Mouse (Mus musculus) gastrocnemius, postnatal 4 days (tissue): ENCODE results near the gene Fgfr4. TPM values are rescaled to one million over a fixed set of nuclear protein-coding genes. Genes with fewer than 3 reads are reported as not detected.

Experiments
- DNase-seq, 2 experiments: peaks; one replicate each; pipeline ENCODE4 v3.0.0; 2021 to 2022; ENCODE audit warnings: low spot score in 2 of 2, mixed read lengths in 2 of 2
- long read RNA-seq, 2 experiments: library from polyadenylated mRNA; stranded (forward); transcript quantifications; one replicate each; pipeline ENCODE4 v2.0.0; 2021
- total RNA-seq, 2 experiments: library from RNA; stranded (reverse); gene quantifications; 2 replicates each; pipeline ENCODE4 v1.2.3; 2021

The Fgfr4 gene
- total RNA-seq, result 10 to 100 TPM; 46.1 to 46.6 TPM
- long read RNA-seq, experiment 1, transcript Fgfr4-201 (18 exons, 3,324 nt), result major isoform, 16 of 37 reads
- long read RNA-seq, experiment 1, partial matches to known transcripts, result 9 of 37 reads
- long read RNA-seq, experiment 1, other reads (novel, unspliced or antisense), result 12 of 37 reads
- long read RNA-seq, experiment 2, transcript Fgfr4-201 (18 exons, 3,324 nt), result major isoform, 23 of 69 reads
- long read RNA-seq, experiment 2, partial matches to known transcripts, result 27 of 69 reads
- long read RNA-seq, experiment 2, other reads (novel, unspliced or antisense), result 19 of 69 reads

DNA sequence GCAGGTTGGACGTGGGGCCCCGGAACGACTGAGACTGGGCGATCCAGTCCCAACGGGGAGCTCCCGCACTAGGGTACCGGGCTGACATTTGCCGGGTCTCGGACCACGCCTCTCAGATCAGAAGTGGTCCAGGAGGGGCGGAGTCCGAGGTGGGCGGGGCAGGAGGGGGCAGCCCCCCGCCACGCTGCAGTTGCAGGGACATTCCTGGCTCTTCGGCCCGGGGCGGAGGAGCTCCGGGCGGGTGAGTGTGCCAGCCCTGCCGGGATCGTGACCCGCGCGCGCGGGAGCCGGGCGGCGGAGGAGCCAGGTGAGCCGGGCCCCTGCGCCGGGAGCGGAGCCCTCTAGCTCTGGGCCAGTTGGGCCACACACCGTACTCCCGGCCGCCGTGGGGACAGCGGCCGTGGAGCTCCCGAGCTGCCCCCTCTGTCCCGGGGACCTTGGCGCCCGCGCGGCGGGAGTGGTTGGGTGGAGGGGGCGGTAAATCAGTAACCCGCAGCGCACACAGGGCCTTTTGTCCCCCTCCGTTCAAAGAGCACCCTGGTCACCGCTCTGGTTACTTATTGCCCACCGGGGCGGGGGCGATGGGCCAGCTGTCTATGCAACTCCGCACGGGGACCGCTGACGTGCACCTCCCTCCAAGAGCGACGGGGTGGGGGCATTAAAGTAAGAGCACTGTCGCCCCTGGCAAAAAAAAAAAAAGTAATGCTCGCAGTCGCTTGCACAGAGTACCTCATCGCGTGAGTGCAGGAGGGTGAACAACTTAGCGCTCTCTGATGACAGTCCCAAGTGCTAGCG lies at the start of gene Fgfr4:
Gene Fgfr4, plus strand, starts transcription at position 20 of the 795 bp plus-strand sequence.
- DNase-seq, result peak in 1 of 2 experiments; percentile 66

DNA sequence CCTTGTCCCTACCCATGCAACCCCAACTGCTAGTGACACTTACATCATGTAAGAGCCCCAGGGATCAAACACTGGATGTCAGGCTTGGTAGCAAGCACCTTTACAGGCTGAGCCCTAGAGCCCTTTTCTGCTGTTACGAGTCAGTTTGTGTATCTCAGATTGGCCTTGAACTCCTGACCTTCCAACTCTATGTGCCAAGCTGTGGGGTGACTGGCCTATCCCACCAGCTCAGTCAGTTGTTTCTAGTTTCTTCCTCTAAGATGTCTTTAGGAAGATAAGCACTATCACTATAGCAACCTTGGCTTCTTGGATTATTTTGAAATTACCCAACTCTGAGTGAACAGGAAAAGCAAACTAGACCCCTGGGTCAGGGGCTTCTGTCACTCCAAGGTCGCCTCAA lies 49.1 kb upstream of the Fgfr4 start:
- no peak for DNase-seq

DNA sequence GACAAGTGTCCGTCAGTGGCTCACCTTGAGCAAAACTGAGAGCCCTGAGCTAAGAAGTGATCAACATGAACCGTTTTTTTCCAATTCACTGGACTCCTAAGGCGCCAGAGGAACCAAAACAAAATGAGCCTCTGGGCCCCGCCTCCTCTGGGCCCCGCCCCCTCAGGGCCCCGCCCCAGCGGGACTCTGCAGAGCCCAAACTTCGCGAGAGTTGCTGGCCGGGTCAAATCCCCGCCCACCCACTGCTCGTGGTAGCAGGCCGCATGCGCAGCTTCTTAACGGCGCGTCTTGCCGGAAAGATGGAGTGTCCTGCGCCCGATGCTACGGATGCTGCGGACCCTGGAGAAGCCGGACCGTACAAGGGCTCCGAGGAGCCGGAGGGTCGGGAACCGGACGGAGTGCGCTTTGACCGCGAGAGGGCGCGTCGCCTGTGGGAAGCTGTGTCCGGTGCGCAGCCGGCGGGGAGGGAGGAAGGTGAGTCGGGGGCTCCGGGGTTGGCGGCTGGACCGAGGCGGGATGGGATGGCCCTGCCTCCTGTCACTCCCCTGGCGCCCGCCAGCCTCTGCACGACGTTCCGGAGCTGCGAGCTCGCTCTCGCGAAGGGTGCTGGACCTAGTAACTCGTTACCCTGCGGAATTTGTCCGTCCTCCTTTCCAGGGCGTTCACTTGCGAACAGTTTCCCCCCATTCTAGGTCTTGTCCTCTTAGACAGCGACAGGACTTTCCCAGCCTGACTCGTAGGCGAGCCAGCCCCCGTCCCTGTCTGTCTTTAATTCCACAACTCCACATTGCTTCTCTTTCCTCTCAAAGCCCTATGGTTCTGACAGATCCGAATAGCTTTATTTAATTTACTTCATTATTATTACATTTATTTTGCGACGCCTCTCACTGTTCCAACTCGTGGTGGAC lies 47.1 kb upstream of the Fgfr4 start, which contains the start of gene Zfp346:
Gene Zfp346, plus strand, starts transcription at position 267 of the 908 bp plus-strand sequence.
- peak; percentile 96 to 98 for DNase-seq

DNA sequence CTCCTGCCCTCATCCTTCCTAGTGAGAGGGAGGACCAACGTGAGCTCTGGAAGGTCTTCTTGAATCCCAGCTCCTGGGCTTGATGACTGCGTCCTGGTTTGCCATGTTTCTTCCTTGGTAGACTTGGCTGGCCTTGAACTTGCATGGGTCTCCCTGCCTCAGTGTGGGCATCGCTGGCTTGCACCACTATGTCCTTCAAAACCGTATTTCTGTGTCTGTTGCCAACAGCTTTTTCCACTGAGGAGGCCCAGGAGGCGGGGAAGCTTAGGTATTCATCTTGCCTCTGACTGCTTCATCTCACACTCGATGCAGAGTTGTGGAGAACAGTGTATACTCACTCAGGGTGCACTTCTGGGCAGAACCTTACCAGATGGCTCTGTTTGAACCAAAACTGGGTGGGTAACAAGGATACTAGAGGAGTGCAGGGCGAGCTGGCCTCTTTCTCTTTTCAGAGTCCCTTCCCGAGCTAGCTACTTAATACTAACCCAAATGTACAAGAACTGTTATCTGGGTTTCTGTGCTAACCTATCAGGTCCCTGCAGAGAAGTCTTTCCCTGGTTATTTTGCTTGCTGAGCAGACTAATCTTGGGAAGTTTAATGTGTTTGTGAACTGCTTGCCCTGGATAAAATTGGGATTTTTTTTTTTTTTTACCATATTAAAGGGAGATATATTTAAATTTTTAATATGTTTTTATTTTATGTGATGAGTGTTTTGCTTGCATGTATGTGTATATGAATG lies 46.3 kb upstream of the Fgfr4 start:
- peak in 1 of 2 experiments; percentile 11 for DNase-seq

DNA sequence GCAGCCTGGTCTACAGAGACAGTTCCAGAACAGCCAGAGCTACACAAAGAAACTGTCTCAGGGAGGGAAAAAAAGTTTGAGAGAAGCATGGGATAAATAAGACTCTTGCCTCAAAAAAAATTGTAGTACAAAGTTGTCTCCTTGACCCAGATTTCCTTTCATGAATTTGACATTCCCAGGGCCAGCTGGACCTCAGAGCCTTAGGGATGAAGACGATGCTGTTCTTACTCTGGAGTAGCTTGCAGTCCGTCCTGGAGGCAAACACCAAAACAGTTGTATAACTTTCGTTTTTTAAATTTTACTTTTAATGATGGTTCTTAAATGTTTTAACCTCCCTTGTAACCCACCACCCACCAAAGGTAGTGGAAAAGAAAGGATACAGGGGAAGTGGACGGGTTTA lies 45.3 kb upstream of the Fgfr4 start:
- no peak for DNase-seq

DNA sequence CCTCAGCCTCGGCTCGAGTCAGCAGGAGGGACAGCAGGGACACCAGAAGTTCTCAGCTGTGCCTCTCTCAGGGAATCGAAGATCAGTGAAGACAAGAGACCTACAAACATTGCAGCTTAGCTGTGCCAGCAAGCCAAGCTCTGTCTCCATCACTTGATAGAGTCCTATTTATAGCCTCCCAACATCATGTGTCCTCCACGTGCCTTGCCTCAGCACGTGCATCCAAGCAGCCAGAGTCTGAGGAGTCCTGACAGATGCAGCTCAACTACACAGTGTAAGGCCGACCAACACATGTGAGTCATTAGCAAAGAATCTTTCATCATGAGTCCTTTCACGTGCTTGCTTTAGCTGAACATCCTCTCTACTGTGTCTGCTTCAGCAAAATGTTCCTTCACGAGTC lies 44.7 kb upstream of the Fgfr4 start:
- no peak for DNase-seq

DNA sequence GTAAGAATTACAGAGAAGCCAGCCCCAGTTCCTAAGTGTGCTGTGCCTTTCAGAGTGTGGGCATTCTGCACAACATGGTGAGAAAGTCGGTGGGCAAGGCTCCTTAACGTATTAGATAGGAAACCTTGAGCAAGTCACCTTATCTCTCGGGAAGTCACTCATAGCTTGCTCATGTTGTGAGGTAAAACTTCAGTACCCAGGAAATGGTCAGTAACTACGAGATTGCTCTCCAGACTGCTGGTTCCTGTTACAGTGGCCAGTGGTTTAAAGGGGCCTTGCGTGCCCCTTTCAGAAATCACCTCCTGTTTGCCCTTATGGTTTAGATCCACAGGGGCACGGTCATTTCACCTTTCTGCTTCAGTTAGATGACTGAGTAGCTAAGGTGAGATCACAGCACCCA lies 38.1 kb upstream of the Fgfr4 start:
- no peak for DNase-seq

DNA sequence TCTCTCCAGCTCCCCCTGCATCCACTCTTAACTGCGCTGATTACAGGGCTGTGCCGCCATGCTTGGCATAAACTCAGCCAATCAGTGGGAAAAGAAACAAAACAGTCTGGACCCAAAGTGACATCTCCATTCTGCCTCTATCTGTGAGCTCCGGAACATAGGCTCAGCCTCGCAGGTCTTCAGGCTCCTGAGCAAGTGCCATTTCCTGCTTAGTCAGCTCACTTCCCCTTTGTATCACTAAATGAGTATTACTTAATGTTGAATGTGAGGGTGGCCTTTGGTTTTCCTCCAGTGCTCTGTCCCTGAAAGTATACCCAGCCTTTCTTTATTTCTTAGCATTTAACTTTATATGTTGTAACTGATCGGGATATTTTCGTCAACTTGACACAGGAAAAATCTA lies 27.5 kb upstream of the Fgfr4 start:
- DNase-seq, result no peak

DNA sequence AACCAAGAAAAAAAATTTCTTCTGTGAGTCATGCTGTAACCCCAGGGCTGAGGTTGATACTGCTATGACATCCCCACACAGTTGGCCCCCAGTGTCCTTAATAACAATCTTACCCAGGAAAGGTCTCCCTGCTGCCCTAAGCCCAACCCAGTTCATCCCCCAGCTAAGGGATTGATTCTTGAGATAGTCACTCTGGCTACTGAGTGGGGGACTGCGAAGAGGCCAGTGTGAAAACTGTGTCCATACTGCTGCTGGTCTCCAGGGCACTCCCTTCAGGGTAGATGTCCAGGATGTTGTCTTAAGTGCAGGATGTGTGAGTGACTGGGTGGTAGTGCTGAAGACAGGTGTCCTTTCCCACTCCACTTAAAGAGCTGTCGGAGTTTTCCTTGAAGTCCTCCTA lies 19.0 kb upstream of the Fgfr4 start, which contains the start of gene Gm17617:
Gene Gm17617, minus strand, starts transcription at position 101 of the 400 bp plus-strand sequence.
- DNase-seq, result no peak

DNA sequence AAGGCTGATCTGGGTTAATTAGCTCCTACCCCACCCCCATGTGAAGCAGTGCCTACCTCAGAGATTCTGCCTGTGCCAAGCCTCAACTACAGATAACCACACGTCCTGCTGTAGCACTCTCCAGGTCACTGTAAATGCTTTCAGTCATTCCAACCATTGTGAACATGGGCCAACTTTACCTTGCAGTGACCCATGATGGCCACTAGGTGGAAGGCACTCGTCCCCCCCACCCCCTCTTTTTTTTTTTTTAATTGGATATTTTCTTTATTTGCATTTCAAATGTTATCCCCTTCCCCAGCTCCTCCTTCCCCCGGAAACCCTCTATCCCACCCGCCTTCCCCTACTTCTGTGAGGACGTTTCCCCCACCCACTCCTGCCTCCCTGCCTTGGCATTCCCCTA lies 17.1 kb upstream of the Fgfr4 start:
- DNase-seq, result no peak

DNA sequence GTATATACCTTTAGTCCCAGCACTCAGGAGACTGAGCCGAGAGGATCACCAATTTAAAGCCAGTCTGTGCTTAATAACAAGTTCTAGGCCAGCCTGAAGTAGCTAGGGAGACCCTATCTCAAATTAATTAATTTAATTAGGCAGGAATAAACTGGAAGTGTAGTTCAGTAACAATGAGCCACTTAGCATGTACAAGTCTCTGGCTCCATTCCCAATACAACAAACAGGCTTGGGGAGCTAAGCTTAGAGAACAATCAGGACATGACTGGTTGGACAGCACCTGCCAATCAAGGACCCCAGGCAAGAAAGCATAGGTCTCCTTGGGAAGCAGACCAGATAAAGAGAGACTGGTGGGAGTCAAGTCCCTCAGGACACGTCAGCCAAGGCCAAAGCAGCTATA lies 12.2 kb upstream of the Fgfr4 start:
- no peak for DNase-seq

DNA sequence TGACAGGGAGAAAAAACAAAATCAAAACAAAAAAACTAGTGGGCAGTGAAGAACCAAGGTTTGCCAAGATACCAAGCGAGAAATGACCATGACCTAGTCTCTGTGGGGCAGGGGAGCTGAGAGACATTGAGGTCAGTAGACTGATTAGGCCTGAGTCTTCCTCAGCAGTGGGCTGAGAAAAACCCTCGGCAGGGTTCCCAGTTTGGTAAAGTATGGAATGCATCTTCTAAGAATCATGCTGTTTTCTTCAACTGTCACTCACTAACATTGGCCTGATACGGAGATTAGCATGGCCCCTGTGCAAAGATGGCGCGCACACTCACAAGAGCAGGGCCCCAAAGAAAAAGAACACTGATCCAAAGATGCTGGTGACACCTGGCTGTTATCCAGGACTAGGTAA lies 1.5 kb downstream of the Fgfr4 start:
- DNase-seq, result no peak

DNA sequence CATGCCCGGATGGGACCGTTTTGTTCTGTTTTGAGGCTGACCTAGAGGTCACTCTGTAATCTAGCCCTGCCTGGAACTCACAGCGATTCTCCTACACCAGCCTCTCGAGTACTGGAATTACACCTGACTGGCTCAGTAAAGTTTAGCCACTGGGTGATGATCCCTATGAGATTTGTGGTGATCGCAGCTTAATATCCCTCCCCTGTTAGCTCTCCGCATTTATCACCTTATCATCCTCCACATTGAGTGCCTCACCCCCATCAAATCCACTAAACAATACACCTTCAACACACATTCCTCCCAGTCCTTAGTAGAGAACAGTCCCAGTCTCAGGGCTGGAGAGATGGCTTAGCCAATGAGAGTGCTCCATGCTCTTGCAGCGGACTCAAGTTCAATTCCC lies 9.9 kb downstream of the Fgfr4 start:
- DNase-seq, result no peak

DNA sequence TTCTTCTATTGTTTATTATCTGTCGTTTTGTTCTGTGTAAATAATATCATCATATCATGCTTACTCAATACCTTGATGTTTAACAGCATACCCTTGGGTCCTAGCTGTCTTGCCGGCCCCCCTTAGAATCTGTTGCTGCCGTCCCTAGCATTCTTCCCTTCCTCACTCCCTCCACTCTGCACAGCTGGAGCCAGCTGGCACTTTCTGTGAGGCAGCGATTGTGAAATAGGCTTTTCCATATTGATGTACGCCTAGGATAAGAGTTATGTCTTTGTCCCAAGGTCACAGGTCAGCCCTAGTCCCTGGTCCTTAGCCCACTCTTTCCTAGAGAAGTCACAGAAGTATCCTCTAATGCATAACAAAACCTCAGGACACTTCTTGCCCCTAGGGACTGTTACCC lies 11.1 kb downstream of the Fgfr4 start:
- no peak for DNase-seq

DNA sequence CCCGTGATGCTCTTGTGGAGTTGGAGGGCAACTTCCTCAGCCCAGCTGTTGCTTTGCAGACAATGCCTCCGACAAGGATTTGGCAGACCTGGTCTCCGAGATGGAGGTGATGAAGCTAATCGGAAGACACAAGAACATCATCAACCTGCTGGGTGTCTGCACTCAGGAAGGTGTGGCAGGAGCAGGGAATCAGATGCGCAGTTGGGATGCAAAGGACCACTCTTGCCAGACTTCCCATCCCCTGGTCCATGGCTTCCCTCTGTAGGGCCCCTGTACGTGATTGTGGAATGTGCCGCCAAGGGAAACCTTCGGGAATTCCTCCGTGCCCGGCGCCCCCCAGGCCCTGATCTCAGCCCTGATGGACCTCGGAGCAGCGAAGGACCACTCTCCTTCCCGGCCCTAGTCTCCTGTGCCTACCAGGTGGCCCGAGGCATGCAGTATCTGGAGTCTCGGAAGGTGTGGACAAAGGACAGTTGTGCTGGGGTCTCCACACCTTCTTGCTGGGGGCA lies 13.4 kb downstream of the Fgfr4 start:
- no peak for DNase-seq

DNA sequence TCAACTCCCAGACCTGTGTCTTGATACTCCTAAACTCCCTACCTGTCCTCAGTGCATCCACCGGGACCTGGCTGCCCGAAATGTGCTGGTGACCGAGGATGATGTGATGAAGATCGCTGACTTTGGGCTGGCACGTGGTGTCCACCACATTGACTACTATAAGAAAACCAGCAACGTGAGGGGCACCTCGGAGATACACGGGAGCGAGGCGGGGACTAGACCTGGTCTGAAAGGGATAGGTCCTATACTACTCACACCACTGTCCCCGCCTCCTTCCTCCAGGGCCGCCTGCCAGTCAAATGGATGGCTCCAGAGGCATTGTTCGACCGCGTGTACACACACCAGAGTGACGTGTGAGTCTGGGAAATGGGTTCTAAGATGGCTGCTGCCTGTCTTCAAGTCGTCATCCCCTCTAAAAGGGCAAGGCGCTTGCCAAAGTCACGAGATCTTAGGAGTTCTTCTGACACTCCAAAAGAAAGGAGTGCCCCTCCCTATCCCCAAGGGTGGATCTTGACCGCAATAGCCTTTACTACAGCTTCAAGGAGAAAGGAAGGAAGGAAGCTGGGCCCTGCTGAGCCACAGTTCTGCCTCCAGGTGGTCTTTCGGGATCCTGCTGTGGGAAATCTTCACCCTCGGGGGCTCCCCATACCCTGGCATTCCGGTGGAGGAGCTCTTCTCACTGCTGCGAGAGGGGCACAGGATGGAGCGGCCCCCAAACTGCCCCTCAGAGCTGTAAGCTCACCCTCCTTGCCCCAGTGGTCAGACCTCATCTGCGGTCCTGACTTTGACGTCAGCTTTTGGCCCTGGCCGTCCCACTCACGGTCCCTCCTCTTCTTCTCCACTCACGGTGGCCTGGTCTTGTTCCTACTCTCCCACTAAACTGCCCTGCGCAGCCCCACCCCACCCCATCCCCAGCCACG lies 14.6 kb downstream of the Fgfr4 start:
- peak in 1 of 2 experiments; percentile 8 for DNase-seq

DNA sequence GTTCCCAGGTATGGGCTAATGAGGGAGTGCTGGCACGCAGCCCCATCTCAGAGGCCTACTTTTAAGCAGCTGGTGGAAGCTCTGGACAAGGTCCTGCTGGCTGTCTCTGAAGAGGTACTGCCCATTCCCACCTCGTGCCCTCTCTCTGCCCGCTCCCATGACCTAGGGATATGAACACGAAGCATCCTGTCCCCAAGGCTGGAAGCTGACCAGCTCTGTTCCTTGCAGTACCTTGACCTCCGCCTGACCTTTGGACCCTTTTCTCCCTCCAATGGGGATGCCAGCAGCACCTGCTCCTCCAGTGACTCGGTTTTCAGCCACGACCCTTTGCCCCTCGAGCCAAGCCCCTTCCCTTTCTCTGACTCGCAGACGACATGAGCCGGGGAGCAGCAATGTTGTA lies 15.4 kb downstream of the Fgfr4 start:
- peak in 1 of 2 experiments; percentile 9 for DNase-seq

DNA sequence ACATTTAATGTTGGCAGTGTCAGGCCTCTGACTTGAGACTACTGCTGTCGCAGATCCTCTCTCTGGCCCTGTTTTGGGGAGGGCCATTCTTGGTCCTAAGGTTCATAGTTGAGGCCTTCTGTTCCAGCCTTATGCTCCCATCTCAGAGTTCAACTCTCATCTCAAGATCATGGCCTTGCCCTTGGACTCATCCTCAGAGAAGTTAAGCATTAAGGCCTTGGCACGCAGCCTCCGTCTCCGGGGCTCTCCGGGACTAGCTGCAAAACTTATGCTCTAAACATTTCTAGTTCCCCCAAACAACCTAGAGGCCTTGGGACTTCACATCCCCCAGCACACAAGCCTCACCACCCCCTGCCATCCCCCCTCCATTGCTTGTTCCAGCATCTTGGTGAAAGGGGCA lies 15.8 kb downstream of the Fgfr4 start:
- DNase-seq, result peak in 1 of 2 experiments; percentile 10

DNA sequence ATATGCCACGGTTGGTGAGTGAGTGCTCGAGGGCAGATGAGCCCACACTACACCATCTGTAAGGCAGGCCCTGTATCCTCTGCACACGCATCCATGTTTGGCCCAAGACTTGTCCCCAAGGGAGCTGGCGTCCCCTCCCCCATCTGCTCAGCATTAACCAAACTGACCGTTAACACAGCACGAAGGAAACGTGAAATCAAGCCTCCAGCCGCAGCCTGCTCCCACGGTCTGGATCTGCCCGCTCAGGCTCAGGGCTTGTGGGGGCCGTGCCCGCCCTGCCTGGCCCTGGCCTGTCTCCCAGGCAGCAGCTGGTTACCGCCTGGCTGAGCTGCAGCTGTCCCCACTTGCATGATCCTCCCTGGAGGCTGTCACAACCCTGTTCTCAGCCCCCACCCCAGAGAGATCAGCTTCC lies 16.5 kb downstream of the Fgfr4 start:
- peak; percentile 43 to 76 for DNase-seq
